Mouse (Mus musculus): ENCODE results near the gene Mtss1l. TPM values are rescaled to one million over a fixed set of nuclear protein-coding genes. Genes with fewer than 3 reads are reported as not detected.

The Mtss1l gene
- 0.42 and 0.64 TPM in 2 replicates for total RNA-seq (2012; rRNA removed)
- total RNA-seq (2014; rRNA removed) = not detected in 2 replicates
- polyA plus RNA-seq (2012; ENCODE audit: insufficient read length, low read depth) = 0.66 and 0.79 TPM in 2 replicates

DNA sequence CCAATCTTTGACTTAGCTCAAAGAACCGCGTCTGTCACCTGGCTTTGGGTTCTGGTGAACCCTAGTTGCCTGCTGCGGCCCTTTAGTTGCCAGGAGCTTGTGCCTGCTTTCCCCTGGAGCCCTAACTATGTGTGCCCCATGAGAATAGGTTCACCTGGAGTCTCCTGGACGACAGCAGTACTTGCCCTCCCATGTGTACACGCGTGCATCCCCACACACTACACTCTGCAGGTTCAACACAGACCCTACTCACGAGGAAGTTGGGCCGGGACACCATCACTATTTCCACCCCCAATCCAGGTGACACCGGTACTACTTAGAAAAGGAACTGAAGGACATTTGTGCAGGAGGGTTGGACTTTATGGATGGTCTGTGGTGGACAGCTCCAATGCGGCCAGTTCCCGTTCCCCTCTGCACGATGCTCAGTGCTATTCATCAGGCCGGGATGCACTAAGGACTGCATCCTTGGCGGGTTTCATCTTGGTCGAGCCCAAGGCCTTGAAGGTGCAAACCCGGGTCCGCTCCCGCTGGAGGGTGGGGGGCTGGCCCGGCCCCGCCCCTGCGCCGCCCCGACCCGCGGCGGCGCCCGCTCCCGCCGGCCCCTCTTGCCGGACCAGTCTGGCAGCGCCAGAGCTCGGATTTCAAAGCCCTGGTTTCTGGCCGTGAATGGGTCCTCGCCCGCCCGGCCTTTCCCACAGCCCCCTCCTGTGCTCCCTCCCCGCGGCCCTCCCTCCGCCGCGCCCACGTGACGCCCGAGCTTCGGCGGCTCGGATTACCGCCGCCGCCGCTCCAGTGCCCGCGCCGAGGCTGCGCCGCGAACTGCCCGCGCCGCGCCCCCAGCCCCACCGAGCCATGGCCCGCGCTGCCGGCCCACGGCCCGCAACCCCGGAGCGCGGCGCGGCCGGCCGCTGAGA, at the start of gene Mtss1l:
TSS of gene Mtss1l (plus strand) at position 792 of the 914 bp plus-strand sequence.
- peak; percentile 78 for TF ChIP-seq USF1 (IDR thresholded peaks at IDR 0.05; ENCODE audit: low read depth, low read length)
- TF ChIP-seq UBTF (IDR thresholded peaks at IDR 0.05; ENCODE audit: low read depth, low read length) = no peak
- TF ChIP-seq MAZ (IDR thresholded peaks at IDR 0.05; ENCODE audit: low read depth, low read length) = peak; percentile 52; the same call in 1 of the 2 replicates
- 0 out of 2 replicates have a peak, but pooled peaks have one; percentile 25 for TF ChIP-seq SIN3A (IDR thresholded peaks at IDR 0.05; ENCODE audit: low read length)
- TF ChIP-seq NRF1 (IDR thresholded peaks at IDR 0.05; ENCODE audit: low read depth, low read length) = peak; percentile 38; the same call in 1 of the 2 replicates
- no peak for TF ChIP-seq RAD21 (IDR thresholded peaks at IDR 0.05; ENCODE audit: low read depth, low read length)
- TF ChIP-seq IRF4 (IDR thresholded peaks at IDR 0.05; ENCODE audit: low read depth, low read length) = no peak
- TF ChIP-seq BHLHE40 (IDR thresholded peaks at IDR 0.05; ENCODE audit: low read depth, low read length) = 0 out of 2 replicates have a peak, but pooled peaks have one; percentile 36
- no peak for TF ChIP-seq MXI1 (IDR thresholded peaks at IDR 0.05; ENCODE audit: low read depth, low read length)
- TF ChIP-seq MYC (IDR thresholded peaks at IDR 0.05; ENCODE audit: low read depth, low read length) = no peak
- no peak for TF ChIP-seq MEF2A (IDR thresholded peaks at IDR 0.05; ENCODE audit: borderline replicate concordance, low read depth, low read length)
- Histone ChIP-seq H3K4me2 (ENCODE audit: insufficient read depth, low read depth, poor library complexity, severe bottlenecking) (peak within 1 kb of the TSS; percentile 92), H3K4me1 (ENCODE audit: control insufficient read depth in 1 of 2, insufficient read depth in 2 of 2) (no peaks in the 10 kb centered on the region), H3K9ac (ENCODE audit: insufficient read depth, low read depth) (peak within 1 kb of the TSS; percentile 30; the same call in 1 of the 2 replicates), H3K4me3 (replicated peaks in 1 of 3; ENCODE audit: low read depth in 2 of 3, low read length in 2 of 3, poor library complexity in 1 of 3) (peak within 1 kb of the TSS; percentile 12 to 71 (median 13)), H3K79me2 (replicated peaks; ENCODE audit: control insufficient read depth, extremely low read depth, insufficient read depth, poor library complexity, severe bottlenecking) (no peaks in the 10 kb centered on the region), H3K36me3 (replicated peaks in 1 of 2; ENCODE audit: control insufficient read depth in 1 of 2, insufficient read depth in 1 of 2, low read length in 1 of 2) (peaks cover 0 to 43% of the 10 kb centered on the region in 2 experiments), H3K27ac (ENCODE audit: insufficient read depth, low read depth) (no peak within 1 kb of the TSS), H3K9me3 (replicated peaks; ENCODE audit: low read length) (no peaks in the 10 kb centered on the region), H3K27me3 (replicated peaks) (no peaks in the 10 kb centered on the region)
- in situ Hi-C loops (cut with MboI; ENCODE audit: low pct_ligation_motif_present, low pct_unique_long_range_greater_than_20kb, low sequenced_read_pairs) = loop anchor here (5.0 kb wide), 1 partner anchor 84 kb away; no protein-coding TSS in a partner anchor
- no peak for DNase-seq (ENCODE audit: extremely low read depth)
- dilution Hi-C loops (cut with MboI; ENCODE audit: extremely low pct_ligation_motif_present, extremely low pct_unique_long_range_greater_than_20kb, low sequenced_read_pairs) = no loop called here

DNA sequence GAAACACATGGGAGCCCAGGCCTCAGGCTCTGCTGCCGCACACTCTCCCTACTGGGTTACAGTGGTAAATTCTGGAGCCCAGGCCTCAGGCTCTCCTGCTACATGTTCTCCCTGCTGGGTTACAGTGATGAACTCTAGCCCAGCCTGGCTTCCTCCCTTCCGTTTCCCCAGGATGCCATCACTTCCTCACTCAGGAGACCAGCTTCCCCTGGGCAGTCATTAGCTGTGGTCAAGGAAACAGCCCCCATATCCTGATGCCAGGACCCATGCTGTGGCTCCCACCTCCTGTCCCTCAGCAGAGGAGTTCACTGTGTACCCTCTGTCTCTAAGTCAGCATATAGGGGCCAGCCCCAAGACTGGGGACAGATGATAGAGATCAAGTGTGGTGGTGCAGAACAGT, 49.1 kb upstream of the Mtss1l start:
- H3K36me3 ChIP-seq (replicated peaks in 1 of 2; ENCODE audit: control insufficient read depth in 1 of 2, insufficient read depth in 1 of 2, low read length in 1 of 2) = peaks cover 48 to 93% of the 10 kb centered on the region in 2 experiments
- TF ChIP-seq MYC (IDR thresholded peaks at IDR 0.05; ENCODE audit: low read depth, low read length) (no peak), TBP (conservative IDR thresholded peaks at IDR 0.05; ENCODE audit: low read depth, low read length) (no peak), E2F4 (IDR thresholded peaks at IDR 0.05; ENCODE audit: insufficient replicate concordance, low read depth, low read length) (no peak), ETS1 (conservative IDR thresholded peaks at IDR 0.05; ENCODE audit: low read depth, low read length) (no peak), ZMIZ1 (IDR thresholded peaks at IDR 0.05; ENCODE audit: low read depth, low read length) (no peak), RCOR1 (conservative IDR thresholded peaks at IDR 0.05; ENCODE audit: low read depth, low read length) (no peak), BHLHE40 (IDR thresholded peaks at IDR 0.05; ENCODE audit: low read depth, low read length) (no peak), TCF12 (IDR thresholded peaks at IDR 0.05; ENCODE audit: low read depth, low read length) (no peak), POLR2A (IDR thresholded peaks at IDR 0.05; ENCODE audit: low read depth, low read length) (no peak), CTCF (conservative IDR thresholded peaks at IDR 0.05 in 1 of 2, IDR thresholded peaks at IDR 0.05 in 1 of 2; ENCODE audit: low read depth in 2 of 2, low read length in 2 of 2) (no peak), MAZ (IDR thresholded peaks at IDR 0.05; ENCODE audit: low read depth, low read length) (no peak), UBTF (IDR thresholded peaks at IDR 0.05; ENCODE audit: low read depth, low read length) (no peak), NELFE (IDR thresholded peaks at IDR 0.05; ENCODE audit: low read depth, low read length) (no peak), MAFK (IDR thresholded peaks at IDR 0.05; ENCODE audit: insufficient replicate concordance, low read length) (no peak), MAX (IDR thresholded peaks at IDR 0.05; ENCODE audit: low read length) (no peak), ELF1 (IDR thresholded peaks at IDR 0.05; ENCODE audit: low read depth, low read length) (no peak), GABPA (IDR thresholded peaks at IDR 0.05; ENCODE audit: insufficient replicate concordance, low read depth, low read length) (no peak), ZC3H11A (IDR thresholded peaks at IDR 0.05; ENCODE audit: low read depth, low read length) (no peak), CHD1 (IDR thresholded peaks at IDR 0.05; ENCODE audit: low read depth, low read length) (no peak), JUN (IDR thresholded peaks at IDR 0.05; ENCODE audit: insufficient read depth, low read depth, low read length) (no peak)

More for the DNA sequence above, 49.1 kb upstream of the Mtss1l start:
- Histone ChIP-seq H3K27me3 (replicated peaks) (no peaks in the 10 kb centered on the region), H3K4me3 (replicated peaks in 1 of 3; ENCODE audit: low read depth in 2 of 3, low read length in 2 of 3, poor library complexity in 1 of 3) (no peak overlapping the region), H3K79me2 (replicated peaks; ENCODE audit: control insufficient read depth, extremely low read depth, insufficient read depth, poor library complexity, severe bottlenecking) (no peaks in the 10 kb centered on the region), H3K4me1 (ENCODE audit: control insufficient read depth in 1 of 2, insufficient read depth in 2 of 2) (peaks cover 0 to 10% of the 10 kb centered on the region in 2 experiments; a peak in 2 of 4 replicates), H3K27ac (ENCODE audit: insufficient read depth, low read depth) (no peak overlapping the region), H3K4me2 (ENCODE audit: insufficient read depth, low read depth, poor library complexity, severe bottlenecking) (no peak overlapping the region), H3K9ac (ENCODE audit: insufficient read depth, low read depth) (no peak overlapping the region), H3K9me3 (replicated peaks; ENCODE audit: low read length) (no peaks in the 10 kb centered on the region)
- dilution Hi-C loops (cut with MboI; ENCODE audit: extremely low pct_ligation_motif_present, extremely low pct_unique_long_range_greater_than_20kb, low sequenced_read_pairs) = no loop called here
- in situ Hi-C loops (cut with MboI; ENCODE audit: low pct_ligation_motif_present, low pct_unique_long_range_greater_than_20kb, low sequenced_read_pairs) = no loop called here
- no peak for DNase-seq (ENCODE audit: extremely low read depth)

Measured in CH12.LX (cell line).